Mouse (Mus musculus) embryonic fibroblast, embryonic 13.5 days (primary cell): ENCODE measurements around the gene St3gal5.

Source experiments
- CTCF ChIP-seq: IDR thresholded peaks from 2 replicates; pipeline ENCODE4 v1.5.1; 2011; ENCODE audit warnings: mild to moderate bottlenecking, control low read depth, low read length, moderate library complexity, borderline replicate concordance; ENCODE audit not compliant: insufficient read depth
- POLR2A ChIP-seq: IDR thresholded peaks from 2 replicates; pipeline ENCODE4 v1.6.1; 2011; ENCODE audit warnings: low read depth, mild to moderate bottlenecking, control low read depth, low read length, moderate library complexity

DNA sequence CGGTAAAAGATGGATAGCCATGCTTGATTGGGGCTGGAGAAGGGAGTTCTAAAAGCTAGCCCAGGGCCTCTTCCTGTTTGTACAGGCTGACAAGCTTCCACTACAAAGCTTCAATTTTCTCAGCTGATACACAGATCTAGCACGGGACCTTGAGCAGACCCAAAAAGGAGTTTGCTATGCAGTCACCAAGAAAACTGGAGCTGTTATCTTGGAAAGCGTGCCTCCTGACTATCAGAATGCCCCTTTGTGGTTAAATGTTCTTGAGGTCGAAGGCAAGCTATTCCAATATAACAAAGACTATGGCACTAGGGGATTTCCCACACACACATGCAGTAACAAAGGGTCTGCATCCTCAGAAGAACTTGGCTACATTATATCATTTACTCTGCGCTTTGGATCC lies 1.2 kb upstream of the St3gal5 start:
- no peak for TF ChIP-seq CTCF
- TF ChIP-seq POLR2A: no peak
